Mouse (Mus musculus): ENCODE results near the gene Cdc37l1. TPM values are rescaled to one million over a fixed set of nuclear protein-coding genes. Genes with fewer than 3 reads are reported as not detected.

The Cdc37l1 gene
- polyA plus RNA-seq (2015; fragmentation: Nextera tagmentation; extraction: Ambion mirVana), result 27.3 and 30.6 TPM in 2 replicates

- H3K4me1 ChIP-seq, result peaks cover 19% of the 10 kb centered on the region
- under 1% methylated on average over 37 of the region's 37 CpGs for WGBS
- H3K9me3 ChIP-seq, result no peaks in the 10 kb centered on the region
- peak within 1 kb of the TSS; percentile 97 for H3K27ac ChIP-seq (replicated peaks)
- H3K4me3 ChIP-seq, result peak within 1 kb of the TSS; percentile 95
- no peaks in the 10 kb centered on the region for H3K27me3 ChIP-seq (replicated peaks)
- peak within 1 kb of the TSS; percentile 84 for H3K4me2 ChIP-seq
- H3K9ac ChIP-seq, result peak within 1 kb of the TSS; percentile 89
- H3K36me3 ChIP-seq, result peaks cover 25% of the 10 kb centered on the region
- peak; percentile 98 for ATAC-seq (ENCODE audit: extremely low read depth, insufficient number of reproducible peaks, low FRiP score, low TSS enrichment)
Measured at GRCm38 (mm10) chr19:28990194-28990589, at the start of gene Cdc37l1. Gene Cdc37l1 (plus strand): TSS chr19:28990352.

GRCm38 (mm10) chr19:28941271-28941670, 48.9 kb upstream of the Cdc37l1 start:
- peaks cover 26% of the 10 kb centered on the region for H3K4me1 ChIP-seq
- H3K9ac ChIP-seq, result no peak overlapping the region
- H3K27ac ChIP-seq (replicated peaks), result peak overlapping the region; percentile 86
- no peaks in the 10 kb centered on the region for H3K36me3 ChIP-seq
- 49% methylated on average over 4 of the region's 4 CpGs for WGBS
- H3K9me3 ChIP-seq, result no peaks in the 10 kb centered on the region
- no peak overlapping the region for H3K4me3 ChIP-seq
- ATAC-seq (ENCODE audit: extremely low read depth, insufficient number of reproducible peaks, low FRiP score, low TSS enrichment), result no peak
- H3K4me2 ChIP-seq, result no peak overlapping the region
- H3K27me3 ChIP-seq (replicated peaks), result no peaks in the 10 kb centered on the region

GRCm38 (mm10) chr19:28946782-28947181, 43.4 kb upstream of the Cdc37l1 start:
- no peaks in the 10 kb centered on the region for H3K36me3 ChIP-seq
- H3K4me3 ChIP-seq, result no peak overlapping the region
- no peaks in the 10 kb centered on the region for H3K9me3 ChIP-seq
- no peak overlapping the region for H3K4me2 ChIP-seq
- peak overlapping the region; percentile 67 for H3K27ac ChIP-seq (replicated peaks)
- WGBS, result 10% methylated on average over 4 of the region's 4 CpGs
- no peaks in the 10 kb centered on the region for H3K27me3 ChIP-seq (replicated peaks)
- no peak overlapping the region for H3K9ac ChIP-seq
- ATAC-seq (ENCODE audit: extremely low read depth, insufficient number of reproducible peaks, low FRiP score, low TSS enrichment), result no peak
- peaks cover 22% of the 10 kb centered on the region for H3K4me1 ChIP-seq

- Histone ChIP-seq H3K4me1 (peaks cover 20% of the 10 kb centered on the region), H3K27ac (replicated peaks) (peak overlapping the region; percentile 67), H3K4me3 (no peak overlapping the region), H3K9ac (no peak overlapping the region), H3K36me3 (no peaks in the 10 kb centered on the region), H3K27me3 (replicated peaks) (no peaks in the 10 kb centered on the region), H3K4me2 (no peak overlapping the region), H3K9me3 (no peaks in the 10 kb centered on the region)
- no peak for ATAC-seq (ENCODE audit: extremely low read depth, insufficient number of reproducible peaks, low FRiP score, low TSS enrichment)
- 19% methylated on average over 2 of the region's 2 CpGs for WGBS
Measured at GRCm38 (mm10) chr19:28947311-28947710, 42.8 kb upstream of the Cdc37l1 start.

- H3K4me2 ChIP-seq, result no peak overlapping the region
- no peak overlapping the region for H3K27ac ChIP-seq (replicated peaks)
- H3K4me3 ChIP-seq, result no peak overlapping the region
- no peaks in the 10 kb centered on the region for H3K36me3 ChIP-seq
- H3K9me3 ChIP-seq, result no peaks in the 10 kb centered on the region
- ATAC-seq (ENCODE audit: extremely low read depth, insufficient number of reproducible peaks, low FRiP score, low TSS enrichment), result no peak
- H3K4me1 ChIP-seq, result peaks cover 17% of the 10 kb centered on the region
- no peaks in the 10 kb centered on the region for H3K27me3 ChIP-seq (replicated peaks)
- WGBS, result 72% methylated on average over 5 of the region's 5 CpGs
- no peak overlapping the region for H3K9ac ChIP-seq
Measured at GRCm38 (mm10) chr19:28951251-28951650, 38.9 kb upstream of the Cdc37l1 start.

GRCm38 (mm10) chr19:28963113-28963512, 27.0 kb upstream of the Cdc37l1 start:
- Histone ChIP-seq H3K4me1 (peaks cover 45% of the 10 kb centered on the region), H3K4me3 (peak overlapping the region; percentile 91), H3K36me3 (0 out of 2 replicates have a peak, but pooled peaks cover 3% of the 10 kb centered on the region), H3K27ac (replicated peaks) (peak overlapping the region; percentile 83), H3K9ac (peak overlapping the region; percentile 94), H3K4me2 (peak overlapping the region; percentile 82), H3K9me3 (no peaks in the 10 kb centered on the region), H3K27me3 (replicated peaks) (no peaks in the 10 kb centered on the region)
- no peak for ATAC-seq (ENCODE audit: extremely low read depth, insufficient number of reproducible peaks, low FRiP score, low TSS enrichment)
- 36% methylated on average over 3 of the region's 3 CpGs for WGBS

- 6% methylated on average over 4 of the region's 4 CpGs for WGBS
- Histone ChIP-seq H3K4me1 (peaks cover 45% of the 10 kb centered on the region), H3K27me3 (replicated peaks) (no peaks in the 10 kb centered on the region), H3K9ac (peak overlapping the region; percentile 94), H3K27ac (replicated peaks) (peak overlapping the region; percentile 83), H3K4me2 (peak overlapping the region; percentile 82), H3K9me3 (no peaks in the 10 kb centered on the region), H3K4me3 (peak overlapping the region; percentile 91), H3K36me3 (0 out of 2 replicates have a peak, but pooled peaks cover 3% of the 10 kb centered on the region)
- no peak for ATAC-seq (ENCODE audit: extremely low read depth, insufficient number of reproducible peaks, low FRiP score, low TSS enrichment)
Measured at GRCm38 (mm10) chr19:28963513-28963841, 26.7 kb upstream of the Cdc37l1 start.

GRCm38 (mm10) chr19:28963842-28964551, 26.2 kb upstream of the Cdc37l1 start, which contains the start of gene Plpp6:
Gene Plpp6 (plus strand): TSS chr19:28963953.
- peak within 1 kb of the TSS; percentile 83 for H3K27ac ChIP-seq (replicated peaks)
- no peaks in the 10 kb centered on the region for H3K27me3 ChIP-seq (replicated peaks)
- no peaks in the 10 kb centered on the region for H3K9me3 ChIP-seq
- 0 out of 2 replicates have a peak, but pooled peaks cover 3% of the 10 kb centered on the region for H3K36me3 ChIP-seq
- peak within 1 kb of the TSS; percentile 94 for H3K9ac ChIP-seq
- H3K4me3 ChIP-seq, result peak within 1 kb of the TSS; percentile 91
- H3K4me1 ChIP-seq, result peaks cover 45% of the 10 kb centered on the region
- 0 out of 2 replicates have a peak, but pooled peaks have one; percentile 63 for ATAC-seq (ENCODE audit: extremely low read depth, insufficient number of reproducible peaks, low FRiP score, low TSS enrichment)
- WGBS, result under 1% methylated on average over 73 of the region's 73 CpGs
- peak within 1 kb of the TSS; percentile 82 for H3K4me2 ChIP-seq

- H3K9ac ChIP-seq, result peak overlapping the region; percentile 94
- 0 out of 2 replicates have a peak, but pooled peaks cover 3% of the 10 kb centered on the region for H3K36me3 ChIP-seq
- H3K4me3 ChIP-seq, result peak overlapping the region; percentile 91
- no peaks in the 10 kb centered on the region for H3K9me3 ChIP-seq
- peak overlapping the region; percentile 82 for H3K4me2 ChIP-seq
- WGBS, result 8% methylated on average over 16 of the region's 16 CpGs
- peak overlapping the region; percentile 83 for H3K27ac ChIP-seq (replicated peaks)
- H3K27me3 ChIP-seq (replicated peaks), result no peaks in the 10 kb centered on the region
- peaks cover 45% of the 10 kb centered on the region for H3K4me1 ChIP-seq
- ATAC-seq (ENCODE audit: extremely low read depth, insufficient number of reproducible peaks, low FRiP score, low TSS enrichment), result peak; percentile 51; the same call in 1 of the 2 replicates
Measured at GRCm38 (mm10) chr19:28964552-28964903, 25.6 kb upstream of the Cdc37l1 start.

GRCm38 (mm10) chr19:28967652-28968051, 22.5 kb upstream of the Cdc37l1 start, which contains the start of gene 4430402I18Rik:
Gene 4430402I18Rik (minus strand): TSS chr19:28967800.
- Histone ChIP-seq H3K9me3 (no peaks in the 10 kb centered on the region), H3K27me3 (replicated peaks) (no peaks in the 10 kb centered on the region), H3K9ac (no peak within 1 kb of the TSS), H3K4me3 (no peak within 1 kb of the TSS), H3K36me3 (0 out of 2 replicates have a peak, but pooled peaks cover 3% of the 10 kb centered on the region), H3K4me2 (peak within 1 kb of the TSS; percentile 38; the same call in 1 of the 2 replicates), H3K27ac (replicated peaks) (no peak within 1 kb of the TSS), H3K4me1 (peaks cover 38% of the 10 kb centered on the region)
- ATAC-seq (ENCODE audit: extremely low read depth, insufficient number of reproducible peaks, low FRiP score, low TSS enrichment), result no peak
- 8% methylated on average over 11 of the region's 11 CpGs for WGBS

GRCm38 (mm10) chr19:28968178-28968577, 22.0 kb upstream of the Cdc37l1 start:
- 72% methylated on average over 4 of the region's 4 CpGs for WGBS
- Histone ChIP-seq H3K4me2 (no peak overlapping the region), H3K36me3 (0 out of 2 replicates have a peak, but pooled peaks cover 3% of the 10 kb centered on the region), H3K4me1 (peaks cover 36% of the 10 kb centered on the region), H3K9me3 (no peaks in the 10 kb centered on the region), H3K4me3 (no peak overlapping the region), H3K27ac (replicated peaks) (no peak overlapping the region), H3K9ac (no peak overlapping the region), H3K27me3 (replicated peaks) (no peaks in the 10 kb centered on the region)
- no peak for ATAC-seq (ENCODE audit: extremely low read depth, insufficient number of reproducible peaks, low FRiP score, low TSS enrichment)
